Mouse (Mus musculus) MN1 (cell line): ENCODE measurements around the gene Cdh23.

Experiments
- DNase-seq: peaks from one replicate; pipeline ENCODE4 v3.0.0-alpha.2; 2016; ENCODE audit warnings: low spot score

Cdh23 gene

DNA sequence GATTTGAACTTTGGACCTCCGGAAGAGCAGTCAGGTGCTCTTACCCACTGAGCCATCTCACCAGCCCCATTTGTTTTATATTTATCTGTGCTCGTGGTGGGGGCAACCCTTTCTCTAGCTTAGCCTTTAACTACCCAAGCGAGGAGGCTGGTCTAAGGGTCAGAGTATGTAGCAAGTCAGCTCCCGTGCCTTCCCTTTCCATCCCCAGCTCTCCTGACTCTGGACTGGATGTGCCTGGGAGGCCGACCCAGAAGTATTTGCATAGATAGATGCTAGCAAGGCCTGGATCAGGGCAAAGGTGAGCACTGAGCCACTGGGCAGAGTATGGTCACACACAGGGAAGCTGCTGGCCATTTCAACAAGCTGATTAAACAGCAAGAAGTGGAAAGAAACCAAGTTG lies 12.5 kb upstream of the Cdh23 start:
- no peak for DNase-seq

DNA sequence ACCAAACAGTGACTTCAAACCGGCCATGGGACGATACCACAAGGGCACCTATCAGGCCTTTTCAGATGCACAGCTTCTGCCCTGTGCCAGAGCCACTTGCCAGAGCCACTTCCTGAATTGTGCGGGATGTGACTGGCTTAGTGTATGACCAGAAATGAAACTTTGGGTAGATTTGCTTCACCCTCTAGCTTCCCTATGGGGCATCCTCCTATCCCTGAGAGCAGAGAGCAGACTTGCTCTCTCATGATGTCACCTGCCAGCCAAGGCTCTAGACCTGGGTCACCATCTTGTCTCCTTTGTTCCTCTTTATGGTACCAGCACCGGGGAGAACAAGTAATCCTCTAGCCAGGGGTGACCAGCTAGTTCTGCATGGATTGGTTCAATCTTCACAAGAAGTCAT lies 10.0 kb upstream of the Cdh23 start:
- DNase-seq: no peak

DNA sequence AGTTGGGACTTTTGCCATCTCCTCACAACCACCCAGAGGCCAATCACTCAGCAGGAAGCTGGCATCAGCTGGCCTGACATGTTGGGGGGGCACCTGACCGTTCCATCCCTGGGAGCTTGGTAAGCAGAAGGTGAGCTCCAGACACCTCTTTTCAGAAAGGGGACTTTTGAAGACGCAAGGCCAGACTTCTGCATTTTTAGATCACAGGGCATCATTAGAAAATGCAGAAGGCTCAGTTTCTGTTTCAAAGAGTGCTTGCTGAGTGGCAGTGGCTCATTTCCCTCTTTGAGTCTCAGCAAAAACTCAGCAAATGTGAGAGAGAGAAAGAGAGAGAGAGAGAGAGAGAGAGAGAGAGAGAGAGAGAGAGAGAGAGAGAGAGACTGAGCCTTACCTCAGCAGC lies 8.8 kb upstream of the Cdh23 start:
- DNase-seq: no peak

DNA sequence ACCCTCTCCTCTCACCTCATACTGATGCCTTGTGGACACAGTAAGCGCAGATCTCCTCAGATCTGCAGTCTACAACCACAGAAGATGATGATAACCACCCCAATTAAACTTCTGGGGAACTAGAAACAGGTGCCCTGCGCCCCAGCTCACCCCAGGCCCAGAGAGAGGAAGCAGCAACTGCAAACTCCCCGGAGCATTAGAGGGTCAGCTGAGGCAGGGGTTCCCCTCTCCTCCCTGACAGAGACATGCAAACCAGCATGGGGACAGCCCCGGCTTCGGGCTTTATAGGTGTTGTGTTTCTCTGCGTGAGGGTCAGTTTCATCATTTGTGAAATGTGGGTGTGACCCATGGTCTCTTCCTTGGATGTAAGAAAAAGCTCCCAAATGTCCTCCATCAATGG lies 1.5 kb upstream of the Cdh23 start:
- no peak for DNase-seq

DNA sequence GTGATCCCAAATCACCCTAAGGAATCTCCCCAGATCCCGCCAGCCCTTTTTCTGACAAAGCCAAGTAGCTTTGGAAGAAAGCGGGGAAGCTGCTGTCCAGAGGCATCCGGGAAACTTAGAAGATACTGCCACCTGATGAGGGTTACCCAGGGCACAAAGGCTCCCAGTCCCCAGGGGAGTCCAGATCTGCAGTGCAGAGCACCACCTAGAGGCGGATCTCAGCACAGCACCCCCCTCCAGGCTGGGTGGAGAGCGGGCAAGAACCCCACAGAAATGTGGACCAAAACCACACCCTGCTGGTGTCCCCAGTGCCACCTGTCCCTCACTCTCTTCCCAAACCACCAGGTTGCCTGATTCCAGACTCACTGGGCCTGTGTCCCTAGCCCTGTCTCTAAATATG lies 685 bp upstream of the Cdh23 start:
- peak; percentile 43 for DNase-seq

DNA sequence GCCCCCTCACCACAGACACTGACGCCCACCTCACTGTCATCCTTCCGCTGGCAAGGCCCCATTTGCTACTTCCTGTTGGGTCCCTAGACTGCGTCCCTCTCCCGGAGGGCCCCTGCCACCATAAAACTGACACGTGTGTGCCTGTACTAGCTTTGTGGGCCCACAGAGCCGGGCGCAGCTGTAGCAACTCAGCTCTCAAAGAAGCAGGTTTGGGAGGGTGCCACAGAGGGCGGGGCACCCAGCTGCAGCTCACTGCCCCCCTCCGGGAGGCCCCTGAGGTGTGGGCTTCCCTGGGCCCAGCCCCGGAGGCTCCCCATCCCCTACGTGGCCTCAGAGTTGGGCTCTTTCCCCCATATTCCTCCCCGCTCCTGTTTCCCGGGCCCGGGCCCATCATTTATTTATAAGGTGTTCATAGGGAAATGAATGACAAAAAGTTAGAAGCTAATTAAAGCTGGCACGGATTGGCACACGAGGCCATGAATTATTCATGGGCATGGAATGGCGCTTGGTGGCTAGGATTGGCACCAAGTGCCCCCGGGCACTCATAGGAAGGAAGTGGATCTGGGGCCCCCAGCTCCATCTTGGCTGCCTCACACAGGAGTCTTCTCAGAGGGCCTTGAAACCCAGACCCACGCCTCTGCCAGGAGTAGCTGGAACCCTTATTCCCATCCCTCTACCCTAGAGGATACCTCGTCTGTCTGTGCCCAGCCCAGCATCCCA lies 4.5 kb downstream of the Cdh23 start:
- no peak for DNase-seq

DNA sequence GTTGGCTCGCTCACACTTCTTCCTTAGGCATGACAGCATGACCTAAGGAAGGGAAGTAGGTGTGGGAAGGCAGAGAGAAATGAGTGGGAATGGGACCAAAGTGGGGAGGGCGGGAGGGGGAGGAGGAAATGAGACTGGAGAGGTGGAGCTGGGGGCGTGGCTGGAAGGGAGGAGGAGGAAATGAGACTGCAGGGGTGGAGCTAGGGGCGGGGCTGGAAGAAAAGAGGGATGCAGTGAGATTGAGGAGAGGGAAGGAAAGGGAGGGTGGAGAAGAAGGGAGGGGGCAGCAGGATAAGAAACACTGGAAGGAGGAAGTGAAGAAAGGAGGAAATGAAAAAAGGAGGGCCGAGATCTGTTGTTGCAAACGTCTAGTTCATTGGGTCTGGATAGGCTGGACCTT lies 5.3 kb downstream of the Cdh23 start:
- DNase-seq: no peak

DNA sequence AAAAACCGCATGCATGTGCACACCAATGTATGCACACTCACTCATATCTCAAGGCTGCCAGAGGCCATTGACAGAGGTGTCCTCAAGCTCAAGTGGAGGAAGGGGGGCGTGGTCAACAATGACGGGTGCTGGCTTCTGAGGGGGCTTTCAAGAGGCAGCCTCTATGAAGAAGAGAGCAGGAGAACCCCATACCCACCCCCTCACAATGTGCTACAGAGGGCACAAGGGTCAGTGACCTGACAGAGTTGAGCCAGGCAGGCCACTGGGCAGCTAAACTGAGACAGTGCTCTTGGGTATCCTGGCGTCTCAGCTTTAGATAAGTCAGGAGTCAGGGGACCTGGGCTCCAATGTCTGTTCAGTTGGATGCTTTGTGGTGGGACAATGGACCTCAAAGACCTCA lies 6.9 kb downstream of the Cdh23 start:
- DNase-seq: no peak

DNA sequence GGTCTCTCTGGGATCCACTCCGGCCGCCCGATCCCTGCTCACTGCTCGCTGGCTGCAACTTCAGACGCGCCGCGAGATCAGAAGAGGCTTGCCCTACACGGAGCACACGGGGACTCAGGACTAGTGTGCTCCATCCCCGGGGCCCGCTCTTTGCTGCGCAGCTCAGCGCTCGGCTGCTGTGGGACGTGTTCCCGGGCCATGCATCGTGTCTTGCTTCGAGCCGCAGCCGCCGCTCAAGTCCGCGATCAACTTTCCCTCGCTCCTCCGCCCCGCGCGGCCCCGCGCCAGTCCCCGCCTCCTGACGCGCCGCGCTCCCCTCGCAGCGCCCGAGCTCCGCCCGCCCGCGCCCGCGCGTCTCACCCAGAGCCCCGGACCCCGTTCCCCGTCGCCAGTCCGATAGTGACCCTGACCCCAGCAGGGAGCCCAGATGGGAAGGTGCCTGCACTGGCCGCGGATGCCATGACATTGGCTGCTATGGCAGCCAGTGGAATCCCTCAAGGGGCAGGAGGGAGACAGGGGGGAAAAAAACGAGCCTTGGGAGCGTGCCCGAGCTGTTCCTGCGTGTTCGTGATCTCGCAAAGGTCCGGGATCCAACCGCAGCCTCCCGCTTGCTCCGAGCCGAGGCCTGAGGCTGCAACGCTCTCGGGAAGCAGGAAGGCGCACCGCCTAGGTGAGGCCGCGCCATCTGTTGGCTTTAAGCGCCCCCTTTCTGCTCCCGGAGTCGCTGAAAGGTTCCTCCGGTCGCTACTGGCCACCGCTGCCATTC lies 9.1 kb downstream of the Cdh23 start:
- no peak for DNase-seq

DNA sequence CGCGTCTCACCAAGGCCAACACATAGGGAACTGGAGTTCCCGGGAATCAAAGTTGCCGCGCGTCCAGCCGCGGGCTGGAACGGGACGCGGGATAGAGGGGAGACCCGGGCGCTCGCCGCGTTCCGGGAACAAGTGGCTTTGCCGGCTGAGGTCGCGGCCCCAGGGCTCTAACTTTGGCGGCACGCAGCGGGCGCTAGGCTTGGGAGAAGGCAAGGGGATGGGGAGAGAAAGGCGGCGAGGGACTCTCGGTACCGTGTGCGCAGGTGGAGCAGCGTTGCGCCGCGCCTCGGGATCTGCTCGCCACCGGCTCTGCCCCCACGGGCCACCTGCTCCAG lies 9.7 kb downstream of the Cdh23 start:
- DNase-seq: no peak

DNA sequence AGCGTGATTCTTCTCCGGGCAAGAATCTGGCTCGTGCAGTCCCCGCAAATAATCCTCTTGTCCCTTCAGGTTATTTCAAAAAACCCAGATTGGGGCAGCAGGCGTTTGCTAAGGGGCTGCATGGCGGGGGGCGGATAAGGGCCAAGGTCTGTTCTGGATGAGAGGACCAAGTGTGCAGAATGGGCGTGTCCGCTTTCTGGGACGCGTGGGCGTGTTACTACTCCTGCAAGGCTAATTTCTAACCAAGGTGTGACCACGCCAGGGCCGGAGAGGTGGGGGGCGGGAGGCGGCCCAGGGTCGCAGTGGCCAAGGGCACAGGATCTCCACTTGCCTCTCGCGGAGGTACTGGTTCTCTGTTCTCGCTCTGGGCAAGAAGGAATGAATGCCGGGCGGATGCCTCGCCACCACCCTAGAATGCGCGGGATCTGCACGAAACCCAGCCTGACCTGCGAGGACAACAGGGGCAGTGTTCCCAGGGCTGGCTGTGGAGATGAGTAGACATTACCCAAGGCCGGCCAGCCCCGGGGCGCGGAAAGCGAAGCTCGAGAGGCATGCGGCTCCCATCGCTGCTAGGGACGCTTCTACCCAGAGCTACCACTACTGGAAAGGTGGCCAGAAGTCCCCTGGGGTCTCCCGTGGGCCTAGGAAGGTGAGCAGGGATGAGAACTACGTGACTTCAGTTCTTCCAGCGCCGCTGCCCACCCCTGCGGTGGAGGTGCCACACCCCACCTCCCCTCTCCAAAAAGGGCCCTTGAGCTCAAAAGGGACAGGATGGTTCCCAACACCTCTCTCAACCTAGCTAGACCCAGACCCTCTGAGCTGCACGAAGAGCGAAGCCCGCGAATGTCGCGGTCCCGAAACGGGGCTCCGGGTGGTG lies 10.3 kb downstream of the Cdh23 start:
- DNase-seq: no peak

DNA sequence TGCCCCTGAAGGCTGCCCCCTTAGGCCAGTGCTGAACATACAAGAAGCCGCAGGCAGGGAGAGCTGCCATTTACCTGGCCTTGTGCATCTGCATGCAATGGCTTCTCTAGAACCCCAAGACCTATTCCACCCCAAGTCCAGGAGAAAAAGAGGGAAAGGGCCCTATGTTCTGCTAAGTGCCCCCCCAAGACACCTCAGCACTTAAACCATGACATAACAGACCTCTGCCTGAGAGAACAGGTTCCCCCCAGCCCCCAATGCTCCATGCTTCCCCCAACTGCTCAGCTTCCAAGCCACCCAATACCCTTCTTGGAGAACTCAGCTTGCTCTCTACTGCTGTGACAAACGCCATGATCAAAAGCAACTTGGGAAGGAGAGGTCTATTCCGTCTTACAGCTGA lies 17.4 kb downstream of the Cdh23 start:
- no peak for DNase-seq

DNA sequence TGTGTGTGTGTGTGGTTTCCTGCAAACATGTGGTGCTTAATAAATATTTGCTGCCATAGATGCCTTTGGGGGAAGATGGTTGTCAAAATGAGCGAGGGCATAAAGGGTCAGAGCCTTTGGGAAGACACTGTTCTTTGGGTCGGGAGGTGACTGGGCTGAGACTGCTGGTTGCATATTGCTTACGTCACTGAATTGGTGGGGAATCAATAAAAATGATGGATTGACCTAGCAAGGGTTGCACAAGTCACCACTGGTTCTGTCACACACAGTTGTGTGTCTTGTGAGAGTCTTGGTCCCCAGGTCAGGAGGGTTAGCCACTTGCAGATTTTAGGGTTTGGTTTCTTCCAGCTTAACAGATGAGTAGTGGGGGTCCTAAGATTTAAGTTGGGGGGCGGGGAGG lies 19.0 kb downstream of the Cdh23 start:
- no peak for DNase-seq

DNA sequence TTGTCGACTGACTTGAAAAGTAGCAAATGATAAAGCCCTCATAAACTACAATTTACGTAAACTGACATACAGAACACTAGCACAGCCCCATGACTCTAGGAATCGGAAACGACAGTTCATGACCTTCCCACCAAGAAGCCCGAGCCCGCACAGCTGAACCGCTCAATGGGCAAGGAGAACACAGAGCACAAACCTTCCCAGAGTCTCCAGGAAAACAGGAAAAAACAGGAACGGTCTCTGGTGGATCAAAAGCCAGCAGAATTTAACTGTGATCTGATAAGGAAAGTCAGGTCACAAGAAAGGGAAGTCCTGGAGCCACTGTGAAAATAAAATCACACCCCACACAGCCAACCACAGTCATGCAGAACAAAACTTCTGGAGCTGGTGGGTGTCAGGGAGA lies 26.1 kb downstream of the Cdh23 start:
- DNase-seq: no peak

DNA sequence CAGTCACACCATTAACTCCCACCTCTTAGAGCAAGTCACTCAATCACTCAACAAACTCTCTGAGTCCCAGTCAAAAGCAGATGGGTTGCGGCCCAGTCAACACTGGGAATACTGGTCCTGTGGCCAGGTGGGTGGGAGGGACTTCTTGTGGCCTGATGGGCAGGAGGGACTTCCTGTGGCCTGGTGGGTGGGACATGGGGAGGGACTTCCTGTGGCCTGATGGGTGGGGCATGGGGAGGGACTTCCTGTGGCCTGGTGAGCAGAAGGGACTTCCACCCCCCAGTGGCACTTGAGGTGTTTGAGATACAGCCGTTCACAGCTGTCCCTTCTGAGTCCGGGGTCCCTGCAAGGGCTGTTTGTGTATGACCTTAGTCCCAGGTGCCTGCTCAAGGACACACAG lies 27.7 kb downstream of the Cdh23 start:
- no peak for DNase-seq

DNA sequence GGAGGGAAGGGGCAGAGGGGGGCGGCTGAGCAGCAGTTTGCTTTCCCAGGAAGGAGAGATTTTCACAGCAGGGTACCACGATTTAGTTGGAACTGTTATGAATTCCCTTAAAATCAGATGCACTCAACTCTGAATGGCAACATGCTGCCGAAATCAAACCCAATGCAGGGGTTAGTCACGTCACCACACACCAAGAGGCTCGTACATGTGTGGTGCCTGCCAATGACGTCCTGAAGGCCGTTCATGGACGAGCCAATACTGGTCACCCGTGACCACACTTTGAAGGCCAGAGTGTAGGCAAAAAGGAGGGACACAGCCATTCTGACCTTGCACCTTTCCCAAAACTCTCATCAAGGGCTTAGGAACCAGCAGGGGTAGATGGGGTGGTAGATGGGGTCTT lies 35.3 kb downstream of the Cdh23 start:
- DNase-seq: no peak

DNA sequence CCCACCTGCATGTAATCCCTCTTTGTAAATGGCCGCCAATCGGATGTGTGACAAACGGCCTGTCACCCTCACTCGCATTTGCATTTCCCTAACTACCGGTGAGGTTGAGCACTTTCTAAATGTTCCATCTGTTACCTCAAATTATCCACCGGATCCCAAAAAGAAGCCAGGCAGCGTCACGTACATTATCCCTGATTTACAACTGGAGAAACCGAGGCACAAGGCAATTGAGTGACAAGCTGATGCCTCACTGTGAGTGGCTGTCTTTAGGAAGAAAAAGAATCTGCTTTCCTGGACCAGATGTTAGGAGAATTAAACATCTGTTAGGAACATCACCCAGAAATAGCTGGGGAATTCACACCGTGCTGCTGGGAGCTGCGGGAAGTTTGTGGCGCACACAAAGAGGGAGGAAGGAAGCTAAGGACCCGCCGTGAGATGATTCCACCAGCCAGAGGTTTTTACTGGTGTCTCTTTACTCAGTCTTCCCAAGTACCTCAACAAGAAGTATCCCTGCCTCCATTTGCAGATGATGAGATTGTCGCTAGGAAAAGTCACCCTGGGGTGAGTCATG lies 36.8 kb downstream of the Cdh23 start:
- no peak for DNase-seq

DNA sequence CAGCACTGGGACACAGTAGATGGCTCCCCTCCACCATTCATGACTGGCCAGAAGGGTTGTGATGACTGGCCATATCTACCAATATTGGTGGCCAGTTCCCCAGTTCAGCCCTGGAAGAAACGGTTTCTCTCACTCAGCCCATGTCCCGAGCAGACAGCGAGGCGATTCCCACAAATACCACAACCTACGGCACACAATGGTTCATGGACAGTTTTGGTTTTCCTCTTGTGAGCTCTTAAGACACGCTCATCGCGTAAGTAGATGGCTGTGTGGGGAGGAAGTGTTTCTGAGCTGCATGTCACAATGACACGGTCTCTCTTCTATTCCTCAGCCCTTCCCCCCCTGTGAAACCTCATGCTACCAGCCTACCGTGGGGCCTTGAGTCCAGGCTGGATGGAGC lies 38.1 kb downstream of the Cdh23 start:
- no peak for DNase-seq

DNA sequence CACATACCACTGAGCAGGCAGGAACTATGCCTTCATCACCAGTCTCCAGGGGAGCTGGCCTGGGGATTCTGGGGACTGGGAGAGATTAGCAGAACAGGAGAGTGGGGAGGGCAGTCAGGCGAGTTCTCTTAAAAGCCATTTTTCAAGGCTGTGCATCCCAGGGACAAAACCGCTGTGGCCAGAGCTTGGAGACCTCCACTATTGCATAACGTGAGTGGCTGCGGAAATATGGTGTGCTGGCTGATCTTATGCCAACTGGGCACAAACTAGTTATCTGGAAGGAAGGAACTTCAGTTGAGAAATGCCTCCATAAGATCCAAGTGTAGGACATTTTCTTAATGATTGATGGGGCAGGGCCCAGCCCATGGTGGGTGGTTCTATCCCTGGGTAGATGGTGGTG lies 42.6 kb downstream of the Cdh23 start:
- DNase-seq: no peak

DNA sequence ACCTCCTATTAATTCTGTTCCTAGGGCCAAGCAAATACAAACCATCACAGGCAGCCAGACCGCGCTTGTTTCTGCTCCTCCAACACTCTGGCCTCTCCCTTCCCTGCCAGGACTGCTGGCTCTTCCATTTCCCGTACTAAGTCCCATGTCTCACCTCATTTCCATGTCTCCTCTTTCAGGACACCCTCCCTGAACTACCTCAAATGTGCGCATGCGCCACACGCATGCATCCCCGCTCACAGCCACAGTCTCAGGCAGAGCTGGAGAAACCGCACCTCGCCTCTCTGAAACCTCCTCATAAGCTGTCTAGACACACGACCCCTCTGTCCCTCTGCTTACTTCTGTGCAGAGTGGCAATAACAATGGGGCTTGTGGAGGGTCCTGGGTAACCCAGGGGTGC lies 43.2 kb downstream of the Cdh23 start:
- no peak for DNase-seq

DNA sequence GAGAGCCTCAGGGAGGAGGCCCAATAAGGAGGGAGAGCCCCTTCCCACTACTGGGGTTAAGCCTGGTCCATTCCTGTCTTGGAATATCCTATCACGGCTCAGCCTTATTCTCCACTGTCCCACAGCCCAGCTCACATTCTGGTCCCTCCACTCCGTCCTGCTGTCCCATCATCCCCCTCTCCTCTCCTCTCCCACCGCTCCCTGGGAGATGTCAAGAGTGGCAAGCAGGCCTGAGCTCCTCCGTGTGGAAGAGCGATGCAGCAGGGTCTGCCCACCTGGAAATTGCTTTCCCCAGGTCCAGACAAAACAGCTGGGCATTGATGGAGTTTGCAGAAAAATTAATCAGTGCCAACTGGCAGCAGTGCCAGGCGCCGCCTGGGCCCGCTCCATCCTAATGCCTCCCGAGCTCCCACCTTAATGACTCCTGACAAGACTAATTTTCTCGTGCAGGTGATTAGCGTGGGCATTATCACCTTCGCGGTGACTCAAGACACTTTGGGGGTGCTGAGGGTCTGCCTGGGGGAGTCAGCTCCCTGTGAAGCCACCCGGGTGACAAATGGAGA lies 52.1 kb downstream of the Cdh23 start:
- DNase-seq: no peak

DNA sequence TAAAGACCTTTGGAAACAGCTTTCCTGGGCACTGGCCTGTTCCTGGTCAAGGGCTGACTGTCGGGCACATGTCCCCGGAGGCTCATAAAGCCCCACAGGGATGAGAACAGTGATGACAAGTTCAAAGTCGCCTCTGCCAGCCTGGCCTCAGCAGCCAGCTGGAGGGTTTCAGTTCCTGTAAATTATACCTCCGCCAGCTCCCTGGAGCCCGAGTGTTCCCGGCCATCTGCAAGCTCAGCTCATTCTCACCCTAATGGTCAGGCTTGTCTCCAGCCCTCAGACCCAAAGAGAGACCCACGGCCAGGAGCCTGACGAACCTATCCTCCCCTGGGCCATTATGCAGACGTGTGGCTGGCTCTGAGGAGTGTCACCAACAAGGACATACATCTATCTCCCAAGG lies 57.0 kb downstream of the Cdh23 start:
- DNase-seq: no peak
